Mouse (Mus musculus) kidney, postnatal 4 days (tissue): Measurements from ENCODE around the gene Papss2.

Source experiments
- DNase-seq, 2 experiments: peaks; one replicate each; pipeline ENCODE4 v3.0.0; 2021; ENCODE audit warnings: mixed read lengths in 2 of 2

Gene Papss2

DNA sequence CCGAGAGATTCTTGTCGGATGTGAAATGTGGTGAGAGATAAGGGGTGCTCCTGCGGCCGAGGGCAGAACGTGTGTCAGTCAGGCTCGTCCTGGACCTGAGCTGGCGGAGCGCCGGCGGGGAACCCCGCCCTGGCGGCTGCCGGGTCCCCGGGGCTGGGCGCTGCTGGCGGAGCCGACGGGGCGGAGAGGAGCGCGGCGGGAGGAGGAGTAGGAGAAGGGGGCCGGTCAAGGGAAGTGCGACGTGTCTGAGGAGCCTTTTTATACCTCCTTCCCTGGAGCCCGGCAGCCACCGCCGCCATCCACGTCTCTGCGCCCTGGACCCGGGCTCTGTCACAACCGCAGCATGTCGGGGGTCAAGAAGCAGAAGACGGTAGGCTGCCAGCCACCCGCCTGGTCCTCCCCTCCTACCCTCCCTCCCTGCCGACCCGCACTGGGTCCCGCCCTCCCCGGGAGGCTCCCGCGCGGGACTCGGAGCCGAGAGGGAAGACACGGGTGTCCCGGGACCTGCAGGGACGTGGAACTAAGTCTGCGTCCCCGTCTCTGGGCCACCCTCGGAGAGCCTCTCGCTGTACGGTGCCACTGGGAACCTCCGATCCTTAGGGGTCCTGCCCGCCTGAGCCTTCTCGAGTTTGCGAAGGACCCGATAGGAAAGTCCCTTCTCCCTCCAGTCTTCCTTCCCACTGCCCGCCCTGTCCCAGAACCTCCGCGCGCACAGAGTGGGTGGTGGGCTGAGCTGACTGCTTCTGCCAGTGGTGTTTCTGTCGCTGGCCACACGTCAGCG lies at the start of gene Papss2:
Gene Papss2, plus strand, starts transcription at position 285 of the 781 bp plus-strand sequence.
- peak; percentile 75 to 82 for DNase-seq

DNA sequence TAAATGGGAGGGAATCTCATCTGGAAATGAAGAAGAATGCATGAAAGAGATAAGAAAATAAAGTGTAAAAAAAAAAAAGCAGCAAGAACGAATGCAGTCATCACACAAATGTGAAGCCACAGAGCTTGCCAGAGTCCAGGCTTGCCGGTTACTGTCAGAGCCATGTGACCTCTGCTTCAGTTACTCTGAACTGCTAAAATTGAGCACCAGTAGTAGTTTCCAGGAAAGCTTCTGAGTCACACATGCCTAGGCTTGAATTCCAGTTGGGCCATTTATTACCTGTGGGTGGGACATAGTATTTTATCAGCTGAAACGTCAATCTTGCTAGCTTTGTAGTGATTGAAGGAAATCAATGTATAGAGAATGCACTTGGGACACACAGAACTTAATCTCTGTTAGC lies 48.2 kb upstream of the Papss2 start:
- DNase-seq, result no peak

DNA sequence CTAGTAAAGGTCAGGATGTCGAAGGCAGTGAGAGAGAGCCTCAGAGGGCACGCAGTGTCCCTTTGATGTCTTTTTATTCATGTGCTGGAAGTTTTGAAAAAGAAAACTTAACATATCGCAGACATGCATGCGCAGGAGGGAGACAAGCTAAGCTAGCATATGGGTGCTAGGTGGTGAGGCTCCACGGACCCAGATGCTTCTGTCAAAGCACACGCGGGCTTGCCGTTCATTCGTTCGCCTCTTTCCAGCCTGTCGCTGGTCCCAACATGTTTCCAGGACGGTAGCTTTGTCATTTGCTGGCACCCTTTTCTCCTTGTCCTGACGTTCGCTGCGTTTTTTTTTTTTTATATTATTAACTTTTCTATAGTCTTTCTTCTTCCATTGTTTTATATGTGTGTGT lies 47.4 kb upstream of the Papss2 start:
- no peak for DNase-seq

DNA sequence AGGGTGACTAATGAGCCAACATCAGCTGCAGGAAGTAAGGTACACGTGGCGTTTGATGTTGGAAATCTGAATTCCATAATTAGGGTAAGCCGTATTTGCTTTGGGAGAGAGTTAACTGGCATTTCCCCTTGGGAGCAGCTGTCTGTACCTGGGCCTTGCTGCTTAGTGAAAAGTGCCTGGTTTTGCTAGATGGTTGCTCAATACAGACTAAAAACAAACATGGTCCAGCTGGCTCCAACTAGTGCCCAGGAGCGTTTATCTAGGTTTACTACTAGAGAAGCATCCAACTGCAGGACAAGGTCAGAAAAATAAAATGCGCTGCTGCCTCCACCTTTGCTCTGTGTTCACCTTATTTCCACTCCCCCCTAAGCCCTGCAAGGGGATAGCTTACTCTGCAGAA lies 45.1 kb upstream of the Papss2 start:
- DNase-seq, result no peak

DNA sequence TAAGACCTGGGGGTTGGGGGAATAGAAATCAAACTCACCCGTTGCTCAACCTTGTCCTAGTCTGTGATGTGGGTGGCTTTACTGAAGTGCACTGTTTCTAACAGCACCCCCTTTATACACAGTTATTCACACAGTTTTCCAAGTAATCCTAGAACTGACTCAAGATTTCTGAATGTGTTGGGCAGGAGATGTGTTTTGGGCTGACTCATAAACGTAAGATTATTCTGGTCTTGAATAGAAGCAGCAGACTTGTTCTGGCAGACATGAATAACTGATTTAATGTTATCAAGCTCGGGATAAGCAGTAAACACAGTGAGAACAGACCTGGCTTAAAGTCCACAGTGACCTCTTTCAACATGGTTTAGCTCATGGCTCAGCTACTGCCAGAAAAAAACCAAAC lies 44.1 kb upstream of the Papss2 start:
- DNase-seq, result no peak

DNA sequence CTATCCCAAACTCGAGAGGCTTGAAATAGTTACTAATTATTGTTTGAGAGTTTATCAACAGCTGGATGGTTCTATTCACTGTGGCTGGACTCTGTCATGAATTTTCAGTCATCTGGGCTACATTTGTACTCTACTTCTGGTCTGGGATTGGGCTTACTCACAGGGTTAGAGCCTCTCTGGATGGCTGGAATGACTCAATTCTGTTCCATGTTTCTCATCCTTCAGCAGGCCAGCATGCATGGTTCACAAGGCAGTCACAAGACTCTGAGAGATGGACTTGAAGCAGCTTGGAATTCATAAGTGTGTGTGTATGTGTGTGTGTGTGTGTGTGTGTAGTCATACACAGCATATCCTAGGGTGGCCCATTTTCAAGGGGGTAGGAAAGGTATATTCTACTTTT lies 43.5 kb upstream of the Papss2 start:
- no peak for DNase-seq

DNA sequence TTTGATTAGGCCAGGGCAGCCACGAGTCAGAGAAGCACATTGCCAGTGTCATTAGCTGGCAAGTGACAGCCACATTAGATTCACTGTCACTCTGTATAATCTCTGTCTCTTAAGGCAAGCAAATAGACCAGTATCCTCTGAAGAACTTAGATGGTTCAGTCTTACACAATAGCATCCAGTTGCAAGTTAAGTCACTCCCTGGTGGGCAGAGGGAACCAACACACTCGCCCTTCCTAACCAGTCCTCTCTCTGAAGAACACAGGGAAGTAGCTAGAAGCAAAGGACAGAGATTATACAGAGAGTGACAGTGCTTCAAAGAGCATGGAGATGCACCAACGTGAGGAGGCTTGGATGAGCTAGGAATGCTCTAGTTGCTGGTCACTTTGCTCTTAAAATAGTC lies 42.3 kb upstream of the Papss2 start:
- DNase-seq, result no peak

DNA sequence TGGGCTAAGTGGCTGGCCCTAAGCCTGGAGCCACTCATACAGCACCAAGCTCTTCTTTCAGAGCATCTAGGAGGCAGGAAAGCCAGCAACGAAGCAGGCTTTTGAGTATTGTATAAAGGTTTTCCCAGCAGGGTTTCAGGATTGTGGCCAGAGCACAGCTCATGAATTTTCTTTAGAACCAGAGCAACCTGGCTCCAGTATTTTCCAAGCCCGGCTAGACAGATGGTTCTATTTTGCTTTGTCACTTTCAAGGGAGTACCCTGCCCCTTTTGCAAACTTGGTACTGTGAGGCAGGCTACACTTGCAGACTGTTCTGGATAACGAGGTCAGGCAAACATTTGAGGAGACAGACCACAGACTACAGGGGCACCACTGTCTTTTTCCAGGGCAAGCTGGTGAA lies 40.3 kb upstream of the Papss2 start:
- no peak for DNase-seq

DNA sequence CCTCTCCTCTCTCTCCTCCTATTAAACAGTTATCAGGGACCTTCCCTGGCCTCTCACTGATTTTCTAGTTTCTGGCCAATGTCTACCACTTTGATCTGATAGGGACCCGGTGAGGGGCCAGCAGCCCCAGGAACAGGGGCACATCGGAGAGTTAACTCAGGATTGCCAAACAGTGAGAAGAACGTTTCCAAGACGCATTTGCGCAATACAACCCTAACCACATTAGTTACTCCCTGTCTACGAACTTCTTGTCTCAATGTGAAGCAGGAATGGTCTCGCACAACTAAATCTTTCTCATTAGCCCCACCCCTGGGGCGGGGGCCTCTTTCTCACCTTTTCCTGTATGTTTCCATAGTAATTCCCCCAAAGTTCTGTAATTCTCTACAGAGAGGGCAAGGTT lies 28.6 kb upstream of the Papss2 start:
- DNase-seq, result no peak

DNA sequence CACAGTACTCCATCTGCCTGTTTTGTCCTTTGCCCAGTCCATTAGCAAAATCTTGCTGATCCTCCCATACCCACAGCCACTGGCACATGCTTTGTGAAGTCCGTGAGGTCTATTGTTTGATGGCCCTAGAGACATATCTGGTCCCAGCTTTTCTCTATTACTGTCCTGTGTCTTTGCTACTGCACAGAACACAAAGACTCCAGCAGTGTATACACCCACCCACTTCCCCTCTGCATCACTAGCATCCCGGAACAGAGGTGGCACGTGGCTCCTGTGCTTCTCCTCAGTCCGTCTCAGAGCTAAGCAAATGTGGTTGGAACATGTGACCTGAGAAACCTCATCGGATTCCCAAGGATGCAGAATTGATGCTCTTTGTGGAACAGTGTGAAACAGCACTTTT lies 28.1 kb upstream of the Papss2 start:
- DNase-seq, result no peak

DNA sequence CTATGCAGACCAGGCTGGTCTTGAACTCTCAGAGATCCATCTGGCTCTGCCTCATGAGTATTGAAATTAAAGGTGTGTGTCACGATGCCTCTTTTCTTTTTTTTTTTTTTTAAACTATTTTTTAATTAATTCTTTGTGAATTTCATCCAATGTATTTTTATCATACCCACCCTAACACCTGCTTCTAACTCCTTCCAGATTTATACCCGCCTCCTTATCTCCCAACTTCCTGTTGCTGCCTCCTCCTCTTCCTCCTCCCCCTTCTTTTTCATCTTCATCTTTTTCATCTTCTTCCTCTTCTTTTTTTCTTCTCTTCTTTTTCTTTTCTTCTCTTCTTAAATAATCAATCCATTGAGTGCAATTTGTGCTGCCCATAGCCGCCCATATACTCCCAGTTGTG lies 27.1 kb upstream of the Papss2 start:
- DNase-seq, result no peak

DNA sequence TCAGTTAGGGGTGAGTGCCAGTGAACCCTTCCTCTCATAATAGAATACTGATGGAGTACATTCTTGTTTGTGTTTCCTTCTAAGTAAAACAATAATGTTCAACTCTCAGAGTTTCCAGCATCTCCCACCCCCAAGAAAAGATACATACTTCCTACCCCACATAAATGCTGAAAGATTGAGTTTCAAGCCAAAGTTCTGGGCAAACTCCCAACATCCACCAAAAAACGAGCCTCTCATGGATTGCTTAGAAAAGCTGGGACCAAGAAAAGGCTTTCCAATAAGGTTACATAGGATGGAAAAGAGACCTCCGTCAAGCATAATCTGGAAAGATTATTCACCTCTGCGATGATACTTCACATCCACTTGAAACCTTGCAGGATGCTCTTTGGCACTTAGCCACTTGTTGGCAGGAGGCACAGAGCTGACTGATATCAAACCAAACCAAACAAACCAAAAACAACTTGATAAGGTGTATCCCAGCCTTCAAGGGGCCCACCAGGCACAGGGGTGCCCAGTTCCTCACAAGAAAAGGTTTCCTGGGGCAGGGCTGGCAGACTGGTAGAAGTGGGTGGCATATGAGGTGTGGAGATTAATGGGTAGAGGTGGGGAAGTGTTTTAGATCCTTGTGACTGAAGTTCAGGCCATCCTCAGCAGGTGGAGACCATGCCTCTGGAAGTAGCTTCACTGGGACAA lies 26.5 kb upstream of the Papss2 start:
- DNase-seq, result no peak

DNA sequence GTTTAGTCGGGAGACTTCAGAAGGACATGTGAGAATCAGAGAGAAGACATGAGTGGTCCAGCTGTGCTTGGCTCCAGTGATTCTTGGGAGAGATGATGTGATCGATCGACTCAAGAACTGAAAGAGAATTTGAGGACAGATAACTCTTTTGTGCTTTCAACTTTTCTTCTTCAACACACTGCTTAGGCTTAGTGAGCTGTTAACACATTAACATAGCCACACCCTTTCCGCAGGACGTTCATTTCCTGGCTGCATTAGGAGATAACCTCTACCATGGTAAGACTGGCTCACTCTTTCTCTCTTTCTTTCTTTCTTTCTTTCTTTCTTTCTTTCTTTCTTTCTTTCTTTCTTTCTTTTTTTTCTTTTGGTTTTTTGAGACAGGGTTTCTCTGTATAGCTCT lies 25.9 kb upstream of the Papss2 start:
- no peak for DNase-seq

DNA sequence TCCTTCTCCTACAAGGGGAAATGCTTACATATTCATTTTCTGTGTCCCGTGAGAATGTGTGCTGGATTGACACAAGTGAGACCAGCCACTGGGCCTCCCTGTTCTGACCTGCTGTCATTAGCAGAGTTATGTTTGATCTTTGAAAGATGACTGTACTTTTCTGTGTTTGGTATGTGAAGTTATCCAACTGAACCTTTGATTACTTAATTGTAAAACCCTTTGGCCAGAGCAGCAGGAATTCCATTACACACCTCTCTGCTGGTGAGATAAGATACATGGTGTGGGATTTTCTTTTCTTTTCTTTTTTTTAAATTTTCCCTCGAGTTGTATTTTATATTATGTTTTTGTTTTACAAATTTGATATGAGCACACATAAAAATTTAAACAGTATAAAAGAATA lies 23.4 kb upstream of the Papss2 start:
- DNase-seq, result no peak

DNA sequence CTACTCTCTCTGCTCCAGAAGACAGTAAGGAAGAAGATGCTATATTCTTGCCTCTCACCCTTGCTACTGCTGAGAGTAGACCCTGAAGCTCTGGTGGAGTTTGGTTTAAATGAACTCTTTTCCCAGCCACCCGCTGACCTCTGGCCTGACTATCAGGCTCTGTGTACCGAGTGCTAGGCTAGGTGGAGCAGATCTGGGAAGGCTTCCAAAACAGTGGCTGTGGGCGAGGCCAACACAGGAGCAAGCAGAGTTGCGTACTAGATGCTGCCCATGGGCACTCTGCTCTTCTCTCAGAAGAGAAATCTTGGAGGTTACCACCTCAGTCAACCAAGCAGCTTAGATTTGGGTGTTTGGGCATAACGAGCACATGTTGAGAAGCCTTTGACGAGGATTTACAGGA lies 22.3 kb upstream of the Papss2 start:
- no peak for DNase-seq

DNA sequence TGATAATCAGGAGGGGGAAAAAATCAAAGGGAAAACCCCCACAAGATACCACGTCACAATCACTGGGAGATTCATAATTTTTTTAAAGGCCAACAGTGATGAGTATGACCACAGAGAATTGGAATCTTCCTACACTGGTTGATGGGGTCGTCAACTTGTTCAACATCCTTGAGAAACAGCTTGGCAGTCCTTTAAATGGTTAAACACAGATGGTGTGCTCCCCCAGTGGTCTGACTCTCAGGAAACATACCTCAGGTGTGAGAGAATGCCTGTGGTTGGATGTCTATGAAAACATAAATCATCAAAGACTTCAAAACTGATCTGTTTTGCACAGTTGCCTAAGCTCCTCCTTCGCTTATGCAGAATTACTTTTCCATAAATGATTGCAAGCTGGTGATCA lies 20.7 kb upstream of the Papss2 start:
- no peak for DNase-seq

DNA sequence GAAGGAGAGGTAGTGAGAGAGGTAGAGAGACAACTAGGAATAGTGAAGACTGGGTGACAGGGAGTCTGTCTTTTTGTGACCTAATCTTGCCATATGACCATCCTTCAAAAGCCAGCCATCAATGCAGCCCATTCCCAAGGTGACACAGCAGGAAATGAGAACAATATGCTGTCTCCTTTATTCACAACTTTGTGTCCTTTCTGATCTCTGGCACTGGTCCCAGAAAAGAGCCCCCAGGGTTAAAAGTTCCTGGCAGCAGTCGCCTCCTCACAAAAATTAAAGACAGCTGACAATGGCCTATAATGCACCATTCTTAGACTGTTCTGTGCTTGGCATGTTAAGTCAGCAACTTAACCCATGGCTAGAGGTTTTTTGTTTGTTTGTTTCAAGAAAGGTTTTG lies 17.8 kb upstream of the Papss2 start:
- DNase-seq, result peak; percentile 28 to 39

DNA sequence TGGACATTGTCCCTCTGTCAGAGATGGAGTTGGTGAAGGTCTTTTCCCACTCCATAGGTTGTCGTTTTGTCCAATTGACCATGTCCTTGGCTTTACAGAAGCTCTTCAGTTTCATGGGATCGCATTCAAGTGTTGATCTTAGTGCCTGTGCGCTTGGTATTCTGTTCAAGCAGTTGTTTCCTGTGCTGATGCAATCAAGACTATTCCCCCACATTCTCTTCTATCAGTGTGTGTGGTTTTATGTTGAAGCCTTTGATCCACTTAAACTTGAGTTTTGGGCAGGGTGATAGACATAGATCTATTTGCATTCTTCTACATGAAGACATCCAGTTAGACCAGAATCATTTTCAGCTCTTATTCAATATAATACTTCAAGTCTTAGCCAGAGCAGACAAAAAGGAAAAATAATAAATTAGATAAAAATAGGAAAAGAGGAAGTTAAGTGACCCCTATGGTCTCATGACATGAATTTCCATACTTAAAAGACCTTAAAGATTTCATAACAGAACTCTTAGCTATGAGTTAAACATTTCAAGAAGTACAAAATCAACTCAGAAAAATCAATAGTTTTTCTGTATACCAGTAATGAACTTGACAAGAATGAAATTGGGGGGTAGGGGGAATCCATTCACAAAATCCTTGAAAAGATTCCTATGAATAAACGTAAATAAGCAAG lies 12.4 kb upstream of the Papss2 start:
- DNase-seq, result no peak

DNA sequence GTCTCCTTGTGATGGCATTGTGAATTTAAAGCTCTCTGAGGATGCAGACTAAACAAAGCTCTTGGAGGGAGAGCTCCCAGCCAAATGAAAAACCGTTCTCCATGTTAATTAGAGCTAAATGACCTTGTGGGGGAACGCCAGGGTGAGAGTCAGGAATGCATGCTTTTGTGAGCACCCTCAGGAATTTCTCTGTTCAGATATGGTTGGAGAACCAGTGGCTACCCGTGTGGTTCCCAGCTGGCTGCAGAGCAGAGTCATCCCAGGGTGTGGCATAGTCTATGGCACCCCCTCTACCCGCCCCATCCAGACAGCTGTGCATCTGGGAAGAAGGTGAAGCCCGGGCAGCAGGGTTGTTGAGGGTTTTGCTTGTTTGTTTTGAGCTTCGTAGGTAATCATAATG lies 7.9 kb upstream of the Papss2 start:
- peak in 1 of 2 experiments; percentile 34 for DNase-seq

DNA sequence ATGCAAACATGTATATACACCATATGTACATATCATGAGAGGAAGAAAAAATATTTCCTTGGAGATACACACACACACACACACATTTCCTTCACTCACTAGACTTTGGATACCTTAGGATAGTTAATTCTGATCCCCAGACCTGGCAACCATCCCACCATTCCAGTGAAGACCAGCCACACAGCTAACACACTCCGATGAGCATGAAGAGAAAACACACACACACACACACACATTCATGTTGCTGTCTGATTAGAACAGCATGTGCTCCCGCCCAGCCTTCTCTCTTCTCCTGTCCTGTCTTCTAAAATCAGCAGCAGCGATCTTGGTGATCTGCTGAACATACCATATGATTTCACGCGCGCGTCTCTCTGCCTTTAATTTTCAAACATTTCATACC lies 2.8 kb upstream of the Papss2 start:
- DNase-seq, result no peak

DNA sequence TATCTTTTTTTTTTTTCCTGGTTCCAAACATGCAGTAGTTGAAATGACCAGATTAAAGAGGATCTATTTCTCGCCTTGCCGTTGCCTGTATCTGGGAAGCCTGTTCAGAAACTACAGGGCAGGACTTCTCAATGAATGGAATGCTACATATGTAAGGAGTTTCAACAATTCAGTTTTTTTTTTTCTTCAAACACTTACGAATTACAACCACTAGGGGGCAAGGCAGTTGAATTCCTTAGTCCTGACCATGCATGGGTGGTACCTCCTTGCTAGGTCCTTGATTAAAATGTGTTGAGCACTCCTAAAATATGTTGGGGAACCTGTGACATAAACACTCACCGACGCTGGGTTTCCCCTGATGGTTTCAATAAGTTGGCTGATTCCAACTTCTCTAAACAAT lies 1.7 kb upstream of the Papss2 start:
- DNase-seq, result no peak

DNA sequence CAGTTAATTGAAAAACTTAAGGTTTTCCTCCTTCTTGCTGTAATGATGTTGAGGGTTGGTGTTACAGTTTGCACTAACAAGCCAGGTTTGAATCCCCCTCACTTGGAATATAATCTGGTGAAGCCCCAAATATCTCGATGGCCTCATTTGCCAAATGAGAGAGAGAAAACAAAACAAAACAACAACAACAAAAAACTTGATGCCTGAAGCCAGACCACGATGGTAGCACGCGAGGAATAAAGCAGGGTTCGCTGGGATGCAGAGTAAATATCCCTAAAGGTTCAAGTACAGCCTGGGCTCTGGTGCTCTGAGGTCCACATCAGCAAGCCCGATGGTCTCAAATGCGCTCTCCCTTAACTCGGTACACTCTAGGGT lies 472 bp upstream of the Papss2 start:
- no peak for DNase-seq

DNA sequence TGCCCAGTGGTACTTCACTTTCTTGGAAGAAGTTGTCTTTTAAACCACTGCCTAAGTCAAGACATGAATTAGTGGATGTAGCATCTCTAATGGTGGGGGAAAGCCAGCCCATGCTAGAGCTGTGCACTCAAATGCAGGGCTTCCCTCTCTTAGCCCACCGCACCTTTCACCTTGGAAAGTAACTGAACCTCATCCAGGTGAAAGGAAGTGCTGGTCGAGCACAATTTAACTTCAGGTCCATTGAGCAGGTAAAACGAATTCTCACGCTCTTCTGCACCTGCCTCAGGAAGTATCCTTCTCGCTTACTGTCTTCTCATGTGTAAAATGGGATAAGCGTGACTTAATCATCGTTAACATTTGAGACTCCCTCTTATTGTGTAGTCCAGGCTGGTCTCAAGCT lies 3.4 kb downstream of the Papss2 start:
- DNase-seq, result no peak

DNA sequence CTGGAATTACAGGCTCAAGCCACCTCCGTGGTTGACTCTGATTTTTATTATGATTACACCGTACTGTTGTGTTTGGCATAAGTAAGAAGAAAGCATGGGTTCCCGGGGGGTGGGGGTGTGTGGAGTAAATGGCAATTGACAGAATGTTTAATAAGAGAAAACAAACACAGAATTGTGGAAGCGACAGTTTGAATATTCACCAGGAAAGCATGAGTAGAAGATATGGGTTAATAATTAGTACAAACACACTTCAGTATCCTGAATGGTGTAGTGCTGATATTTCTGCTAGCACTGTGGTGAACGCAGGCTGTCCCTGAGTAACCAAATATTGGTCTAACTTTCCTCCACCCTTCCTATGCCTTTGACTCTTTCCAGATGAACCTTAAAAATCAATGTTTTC lies 3.8 kb downstream of the Papss2 start:
- no peak for DNase-seq
